Mouse (Mus musculus): Measurements from ENCODE around the gene Rho.

Gene Rho

GRCm38 (mm10) chr6:115975606-115976005, 44.1 kb downstream of the Rho start:
- DNase-seq (ENCODE audit: low spot score), result no peak

- DNase-seq (ENCODE audit: low spot score), result no peak
Observed at GRCm38 (mm10) chr6:115977810-115978209, 46.3 kb downstream of the Rho start.

GRCm38 (mm10) chr6:115978596-115978995, 47.0 kb downstream of the Rho start:
- no peak for DNase-seq (ENCODE audit: low spot score)

DNA sequence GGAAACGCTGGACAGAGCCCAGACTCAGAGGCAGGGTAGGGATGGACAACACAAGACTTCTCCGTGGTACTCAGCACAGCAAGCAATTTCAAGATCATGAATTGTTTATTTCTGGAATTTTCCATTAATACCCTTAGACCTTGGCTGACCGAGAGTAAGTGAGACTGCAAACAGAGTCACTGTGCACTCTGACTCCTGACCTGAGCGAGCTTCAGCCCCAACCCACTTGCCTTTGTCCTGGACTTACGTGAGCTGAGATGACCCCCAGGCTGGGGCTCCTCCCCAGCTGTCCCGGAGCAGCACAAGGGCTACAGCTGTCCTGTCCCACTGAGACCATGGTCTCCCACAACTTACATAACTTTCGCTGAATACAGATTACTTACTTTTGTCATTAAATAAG, 51.3 kb downstream of the Rho start:
- DNase-seq (ENCODE audit: low spot score), result no peak

DNA sequence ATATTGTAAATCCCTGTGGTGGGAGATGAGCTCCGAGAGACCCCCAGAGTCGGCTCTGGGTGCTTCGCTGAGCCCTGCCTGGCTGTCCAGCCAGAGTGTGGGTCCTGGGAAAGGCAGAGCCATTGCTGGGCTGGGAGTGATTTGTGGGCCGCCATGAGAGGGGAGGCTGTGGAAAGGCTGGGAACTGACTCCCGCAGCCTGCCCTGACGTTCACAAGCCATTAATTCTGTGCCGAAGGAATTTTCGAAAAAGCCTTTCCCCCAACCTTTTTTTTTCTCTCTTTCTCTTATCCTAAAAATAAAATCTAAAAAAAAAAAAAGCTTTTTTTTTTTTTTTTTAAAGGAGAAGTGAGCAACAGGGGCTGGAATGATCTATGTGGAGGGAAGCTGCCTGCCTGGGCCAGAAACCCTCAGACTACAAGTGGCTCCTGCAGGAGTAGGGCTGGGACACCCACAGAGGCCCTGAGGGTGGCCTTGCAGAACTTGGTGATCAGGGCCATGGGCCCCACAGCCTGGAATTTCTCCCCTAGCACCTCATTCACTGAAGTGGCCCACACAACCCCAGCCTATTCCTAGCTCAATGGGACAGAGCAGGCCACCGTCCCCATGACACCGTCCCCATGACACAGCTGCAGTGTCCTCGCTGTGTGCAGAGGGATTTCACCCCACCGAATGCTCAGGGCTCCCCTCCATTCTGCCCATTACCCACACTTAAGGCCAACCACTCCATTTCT, 51.9 kb downstream of the Rho start:
- no peak for DNase-seq (ENCODE audit: low spot score)

- no peak for DNase-seq (ENCODE audit: low spot score)
Observed at GRCm38 (mm10) chr6:115984580-115984979, 53.0 kb downstream of the Rho start.

GRCm38 (mm10) chr6:115985622-115986021, 54.1 kb downstream of the Rho start:
- DNase-seq (ENCODE audit: low spot score), result no peak

DNA sequence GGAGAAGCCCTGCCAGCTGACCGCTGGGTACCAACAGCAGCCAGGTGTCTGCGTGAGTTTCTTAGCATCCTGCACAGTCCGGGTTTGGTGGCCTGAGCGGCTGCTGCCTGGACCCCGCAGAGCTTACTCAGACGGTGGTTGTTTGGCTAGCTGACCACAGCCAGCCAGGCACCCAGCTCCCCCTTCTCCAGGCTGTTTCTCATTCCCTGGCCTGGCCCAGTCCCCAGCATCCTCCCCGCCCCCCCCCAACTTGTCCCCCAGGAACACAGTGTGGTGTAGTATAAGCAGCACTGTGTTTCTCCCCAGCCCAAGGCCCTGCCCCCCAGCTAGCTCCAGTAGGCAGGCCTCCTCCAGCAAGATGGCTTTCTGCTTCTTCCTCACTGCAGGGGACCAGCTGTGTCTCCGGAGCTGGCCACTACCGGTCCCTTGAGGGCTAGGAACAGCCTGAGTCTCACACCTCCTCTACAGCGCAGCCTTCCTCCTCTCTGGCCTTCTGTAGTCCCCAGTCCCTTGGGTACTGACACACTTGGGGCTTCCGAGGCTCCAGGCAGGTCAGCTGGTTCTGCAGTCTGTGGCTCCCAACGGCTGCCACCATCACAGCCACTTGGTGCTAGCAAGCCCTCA, 55.0 kb downstream of the Rho start:
- no peak for DNase-seq (ENCODE audit: low spot score)

- DNase-seq (ENCODE audit: low spot score), result no peak
Observed at GRCm38 (mm10) chr6:115987096-115987747, 55.7 kb downstream of the Rho start.

- no peak for DNase-seq (ENCODE audit: low spot score)
Observed at GRCm38 (mm10) chr6:115989032-115989431, 57.5 kb downstream of the Rho start.

DNA sequence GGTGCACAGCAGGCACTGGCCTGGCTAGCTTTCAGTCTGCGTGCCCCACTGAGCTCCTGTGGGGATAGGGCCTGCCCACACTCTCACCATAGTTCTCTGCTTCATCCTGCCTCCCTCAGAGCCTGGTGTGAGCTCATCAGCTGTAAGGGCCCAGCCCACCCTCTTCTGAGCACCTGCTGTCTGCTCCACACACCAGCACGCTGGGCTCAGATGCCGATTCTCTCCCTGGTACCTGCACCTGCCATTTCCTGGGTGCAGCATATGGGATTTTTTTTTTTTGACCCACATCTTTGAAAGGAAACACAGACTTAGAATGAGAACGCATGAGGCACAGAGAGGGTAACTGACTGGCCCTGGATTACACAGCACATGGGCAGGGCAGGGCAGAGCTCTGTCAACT, 58.1 kb downstream of the Rho start:
- DNase-seq (ENCODE audit: low spot score), result no peak
